Mouse (Mus musculus) retina, embryonic 14.5 days (tissue): ENCODE measurements around the gene Gm11237.
"Not testable (repeated sequence)": the region's sequence is repeated elsewhere in the genome, so short reads cannot be mapped to it uniquely, and the experiment has no call there.

ENCODE experiments used
- DNase-seq: peaks from one replicate; pipeline ENCODE4 v3.0.0-alpha.2; 2015; ENCODE audit warnings: low spot score

Gene Gm11237

GRCm38 (mm10) chr4:73622684-73623083 lies at the start of gene Gm11237:
Gene Gm11237 (plus strand): TSS chr4:73622984.
- not testable (repeated sequence) for DNase-seq

- peak; percentile 92 for DNase-seq
Measured at GRCm38 (mm10) chr4:73599248-73599647, 23.5 kb upstream of the Gm11237 start.

GRCm38 (mm10) chr4:73607581-73607980 lies 15.2 kb upstream of the Gm11237 start, which contains the start of gene Gm11238:
Gene Gm11238 (plus strand): TSS chr4:73607881.
- not testable (repeated sequence) for DNase-seq

- DNase-seq = not testable (repeated sequence)
Measured at GRCm38 (mm10) chr4:73637821-73638220, 15.0 kb downstream of the Gm11237 start, which contains the start of gene Gm11236. Gene Gm11236 (plus strand): TSS chr4:73638121.

- not testable (repeated sequence) for DNase-seq
Measured at GRCm38 (mm10) chr4:73661864-73662263, 39.1 kb downstream of the Gm11237 start.

- DNase-seq = not testable (repeated sequence)
Measured at GRCm38 (mm10) chr4:73668054-73668453, 45.3 kb downstream of the Gm11237 start, which contains the start of gene Gm11239. Gene Gm11239 (plus strand): TSS chr4:73668354.
